Mouse (Mus musculus) thymus, adult 2 months (tissue): Measurements from ENCODE around the gene Prkaa1.
"Not testable (repeated sequence)": the region's sequence is repeated elsewhere in the genome, so short reads cannot be mapped to it uniquely, and the experiment has no call there.

Experiments used
- CTCF ChIP-seq: fragments of 200-500 bp; IDR thresholded peaks from 2 replicates; pipeline ENCODE4 v1.5.1; 2012; ENCODE audit warnings: mild to moderate bottlenecking, control low read depth, low read length, moderate library complexity, borderline replicate concordance; ENCODE audit not compliant: control insufficient read depth, poor library complexity, insufficient read depth; ENCODE audit errors: extremely low read depth
- POLR2A ChIP-seq: fragments of 200-500 bp; IDR thresholded peaks from 2 replicates; pipeline ENCODE4 v1.6.1; 2012; ENCODE audit warnings: mild to moderate bottlenecking, low read length, control low read depth, moderate library complexity; ENCODE audit not compliant: control insufficient read depth, poor library complexity, insufficient read depth; ENCODE audit errors: extremely low read depth

DNA sequence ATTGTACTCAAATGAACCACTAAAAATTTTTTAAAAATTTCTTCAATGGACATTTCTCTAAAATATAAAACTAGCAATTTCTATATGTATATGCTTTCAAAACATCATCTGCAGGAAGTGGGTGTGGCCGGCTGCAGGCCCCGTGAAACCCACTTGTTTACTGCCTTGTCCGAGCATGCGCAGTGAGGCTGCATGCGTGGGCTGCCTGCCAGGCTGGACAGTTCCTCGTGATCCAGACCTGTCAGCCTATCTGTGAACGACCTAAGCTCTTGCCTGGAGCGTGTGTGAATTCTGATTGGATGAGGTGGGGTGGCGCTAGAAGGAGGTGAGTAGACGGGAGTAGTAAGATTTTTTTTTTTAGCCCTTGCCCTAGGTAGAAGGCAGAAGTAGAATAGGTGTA lies 87.1 kb downstream of the Prkaa1 start:
- not testable (repeated sequence) for TF ChIP-seq CTCF, POLR2A
